Mouse (Mus musculus): ENCODE measurements around the gene Inpp5d. TPM values are rescaled to one million over a fixed set of nuclear protein-coding genes. Genes with fewer than 3 reads are reported as not detected.

Gene Inpp5d
- polyA plus RNA-seq, 1 experiment, result 10.4 TPM

- no peaks in the 10 kb centered on the region for H3K36me3 ChIP-seq (ENCODE audit: control insufficient read depth, insufficient read depth, low read length)
- no peak overlapping the region for H3K4me3 ChIP-seq (ENCODE audit: control insufficient read depth, low read depth, low read length)
- H3K27ac ChIP-seq (ENCODE audit: control insufficient read depth, insufficient read depth, low read depth, low read length), result no peak overlapping the region
- TF ChIP-seq POLR2A (IDR thresholded peaks at IDR 0.05; ENCODE audit: control insufficient read depth, low read depth, low read length) (no peak), CTCF (IDR thresholded peaks at IDR 0.05; ENCODE audit: control insufficient read depth, insufficient read depth, insufficient replicate concordance, low read depth, low read length) (no peak)
- H3K27me3 ChIP-seq (ENCODE audit: control insufficient read depth, insufficient read depth, low read length), result no peaks in the 10 kb centered on the region
- H3K4me1 ChIP-seq (ENCODE audit: control insufficient read depth, insufficient read depth, low read length), result no peaks in the 10 kb centered on the region
Measured at GRCm38 (mm10) chr1:87699890-87700448, 79.9 kb downstream of the Inpp5d start.

- H3K27ac ChIP-seq (ENCODE audit: control insufficient read depth, insufficient read depth, low read depth, low read length), result no peak overlapping the region
- no peaks in the 10 kb centered on the region for H3K4me1 ChIP-seq (ENCODE audit: control insufficient read depth, insufficient read depth, low read length)
- H3K4me3 ChIP-seq (ENCODE audit: control insufficient read depth, low read depth, low read length), result no peak overlapping the region
- H3K27me3 ChIP-seq (ENCODE audit: control insufficient read depth, insufficient read depth, low read length), result no peaks in the 10 kb centered on the region
- no peak for TF ChIP-seq CTCF (IDR thresholded peaks at IDR 0.05; ENCODE audit: control insufficient read depth, insufficient read depth, insufficient replicate concordance, low read depth, low read length)
- no peak for TF ChIP-seq POLR2A (IDR thresholded peaks at IDR 0.05; ENCODE audit: control insufficient read depth, low read depth, low read length)
- H3K36me3 ChIP-seq (ENCODE audit: control insufficient read depth, insufficient read depth, low read length), result no peaks in the 10 kb centered on the region
Measured at GRCm38 (mm10) chr1:87704230-87704629, 84.1 kb downstream of the Inpp5d start.

GRCm38 (mm10) chr1:87706361-87706760 lies 86.2 kb downstream of the Inpp5d start:
- no peaks in the 10 kb centered on the region for H3K36me3 ChIP-seq (ENCODE audit: control insufficient read depth, insufficient read depth, low read length)
- H3K27ac ChIP-seq (ENCODE audit: control insufficient read depth, insufficient read depth, low read depth, low read length), result no peak overlapping the region
- no peak overlapping the region for H3K4me3 ChIP-seq (ENCODE audit: control insufficient read depth, low read depth, low read length)
- H3K4me1 ChIP-seq (ENCODE audit: control insufficient read depth, insufficient read depth, low read length), result no peaks in the 10 kb centered on the region
- TF ChIP-seq POLR2A (IDR thresholded peaks at IDR 0.05; ENCODE audit: control insufficient read depth, low read depth, low read length) (no peak), CTCF (IDR thresholded peaks at IDR 0.05; ENCODE audit: control insufficient read depth, insufficient read depth, insufficient replicate concordance, low read depth, low read length) (no peak)
- no peaks in the 10 kb centered on the region for H3K27me3 ChIP-seq (ENCODE audit: control insufficient read depth, insufficient read depth, low read length)

GRCm38 (mm10) chr1:87709020-87709419 lies 88.9 kb downstream of the Inpp5d start:
- Histone ChIP-seq H3K27me3 (ENCODE audit: control insufficient read depth, insufficient read depth, low read length) (no peaks in the 10 kb centered on the region), H3K4me1 (ENCODE audit: control insufficient read depth, insufficient read depth, low read length) (no peaks in the 10 kb centered on the region), H3K27ac (ENCODE audit: control insufficient read depth, insufficient read depth, low read depth, low read length) (no peak overlapping the region), H3K36me3 (ENCODE audit: control insufficient read depth, insufficient read depth, low read length) (no peaks in the 10 kb centered on the region), H3K4me3 (ENCODE audit: control insufficient read depth, low read depth, low read length) (no peak overlapping the region)
- TF ChIP-seq POLR2A (IDR thresholded peaks at IDR 0.05; ENCODE audit: control insufficient read depth, low read depth, low read length), result no peak
- TF ChIP-seq CTCF (IDR thresholded peaks at IDR 0.05; ENCODE audit: control insufficient read depth, insufficient read depth, insufficient replicate concordance, low read depth, low read length), result no peak

- no peak overlapping the region for H3K27ac ChIP-seq (ENCODE audit: control insufficient read depth, insufficient read depth, low read depth, low read length)
- H3K36me3 ChIP-seq (ENCODE audit: control insufficient read depth, insufficient read depth, low read length), result no peaks in the 10 kb centered on the region
- no peaks in the 10 kb centered on the region for H3K4me1 ChIP-seq (ENCODE audit: control insufficient read depth, insufficient read depth, low read length)
- H3K4me3 ChIP-seq (ENCODE audit: control insufficient read depth, low read depth, low read length), result no peak overlapping the region
- no peaks in the 10 kb centered on the region for H3K27me3 ChIP-seq (ENCODE audit: control insufficient read depth, insufficient read depth, low read length)
- TF ChIP-seq POLR2A (IDR thresholded peaks at IDR 0.05; ENCODE audit: control insufficient read depth, low read depth, low read length) (no peak), CTCF (IDR thresholded peaks at IDR 0.05; ENCODE audit: control insufficient read depth, insufficient read depth, insufficient replicate concordance, low read depth, low read length) (no peak)
Measured at GRCm38 (mm10) chr1:87709661-87710270, 89.7 kb downstream of the Inpp5d start.

GRCm38 (mm10) chr1:87711938-87712613 lies 92.0 kb downstream of the Inpp5d start:
- Histone ChIP-seq H3K27ac (ENCODE audit: control insufficient read depth, insufficient read depth, low read depth, low read length) (no peak overlapping the region), H3K4me3 (ENCODE audit: control insufficient read depth, low read depth, low read length) (no peak overlapping the region), H3K36me3 (ENCODE audit: control insufficient read depth, insufficient read depth, low read length) (no peaks in the 10 kb centered on the region), H3K4me1 (ENCODE audit: control insufficient read depth, insufficient read depth, low read length) (no peaks in the 10 kb centered on the region), H3K27me3 (ENCODE audit: control insufficient read depth, insufficient read depth, low read length) (no peaks in the 10 kb centered on the region)
- TF ChIP-seq CTCF (IDR thresholded peaks at IDR 0.05; ENCODE audit: control insufficient read depth, insufficient read depth, insufficient replicate concordance, low read depth, low read length) (no peak), POLR2A (IDR thresholded peaks at IDR 0.05; ENCODE audit: control insufficient read depth, low read depth, low read length) (no peak)

GRCm38 (mm10) chr1:87712614-87712971 lies 92.5 kb downstream of the Inpp5d start:
- no peak overlapping the region for H3K27ac ChIP-seq (ENCODE audit: control insufficient read depth, insufficient read depth, low read depth, low read length)
- no peak for TF ChIP-seq CTCF (IDR thresholded peaks at IDR 0.05; ENCODE audit: control insufficient read depth, insufficient read depth, insufficient replicate concordance, low read depth, low read length)
- no peak for TF ChIP-seq POLR2A (IDR thresholded peaks at IDR 0.05; ENCODE audit: control insufficient read depth, low read depth, low read length)
- H3K4me1 ChIP-seq (ENCODE audit: control insufficient read depth, insufficient read depth, low read length), result no peaks in the 10 kb centered on the region; the same call in 1 of the 2 replicates
- no peaks in the 10 kb centered on the region for H3K36me3 ChIP-seq (ENCODE audit: control insufficient read depth, insufficient read depth, low read length)
- H3K4me3 ChIP-seq (ENCODE audit: control insufficient read depth, low read depth, low read length), result no peak overlapping the region
- no peaks in the 10 kb centered on the region for H3K27me3 ChIP-seq (ENCODE audit: control insufficient read depth, insufficient read depth, low read length)
